Mouse (Mus musculus): ENCODE data around the gene Per2.

DNA sequence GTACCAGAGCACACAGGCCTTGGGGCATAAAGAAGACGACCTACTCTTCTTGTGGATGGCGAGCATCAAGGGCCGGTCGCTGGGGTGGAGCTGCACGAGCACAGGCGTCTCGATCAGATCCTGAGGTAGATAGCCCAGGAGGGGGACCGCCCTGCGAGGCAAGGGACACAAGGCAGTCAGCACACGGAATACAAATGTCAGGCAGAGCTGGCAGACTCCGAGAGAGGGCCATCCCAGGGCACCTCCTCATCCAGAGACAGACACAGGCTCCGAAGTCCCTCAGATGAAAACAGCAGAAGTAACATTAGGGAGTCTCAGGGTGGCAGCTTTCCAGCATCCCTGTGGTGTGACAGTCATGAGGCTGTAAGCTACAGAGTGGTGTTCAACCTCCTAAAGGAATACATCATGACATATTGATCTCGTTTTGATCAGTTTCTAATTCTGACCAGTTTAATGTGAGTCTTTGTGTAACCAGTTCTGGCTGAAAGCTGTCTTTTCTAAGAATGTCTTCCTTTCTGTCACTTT, 23.5 kb downstream of the Per2 start:
- TF ChIP-seq EP300 (IDR thresholded peaks at IDR 0.05; ENCODE audit: low read depth): no peak
- TF ChIP-seq CTCF (IDR thresholded peaks at IDR 0.05; ENCODE audit: low read depth): no peak

All from liver, embryonic 14.5 days (tissue).